Mouse (Mus musculus) CH12.LX (cell line): Measurements from ENCODE around the gene Sowahb. TPM values are rescaled to one million over a fixed set of nuclear protein-coding genes. Genes with fewer than 3 reads are reported as not detected.

Experiments
- DNase-seq: peaks from one replicate; pipeline ENCODE4 v3.0.0-alpha.2; 2013; ENCODE audit errors: extremely low read depth
- H3K27ac ChIP-seq: 2 replicates; pipeline ENCODE4 v1.5.1; 2012; ENCODE audit warnings: low read depth, mild to moderate bottlenecking, control low read depth, moderate library complexity; ENCODE audit not compliant: insufficient read depth
- H3K27me3 ChIP-seq: replicated peaks from 2 replicates; pipeline ENCODE3; 2012; ENCODE audit warnings: inconsistent platforms
- H3K36me3 ChIP-seq, 2 experiments: replicated peaks in 1 of 2; 2 replicates each; pipeline versions ENCODE3 to v1.6.1; 2012; ENCODE audit warnings: inconsistent platforms in 1 of 2, low read length in 1 of 2, mild to moderate bottlenecking in 1 of 2, mixed read lengths in 1 of 2, moderate library complexity in 1 of 2; ENCODE audit not compliant: control insufficient read depth in 1 of 2, insufficient read depth in 1 of 2
- H3K4me1 ChIP-seq, 2 experiments: 2 replicates each; pipeline ENCODE4 v1.6.1; 2012; ENCODE audit warnings: inconsistent platforms in 1 of 2, moderate library complexity in 1 of 2; ENCODE audit not compliant: insufficient read depth in 2 of 2, control insufficient read depth in 1 of 2
- H3K4me2 ChIP-seq: 2 replicates; pipeline ENCODE4 v1.6.1; 2012; ENCODE audit warnings: low read depth, mild to moderate bottlenecking, control low read depth; ENCODE audit not compliant: poor library complexity, insufficient read depth, severe bottlenecking
- H3K4me3 ChIP-seq, 3 experiments: fragments of 150-350 bp in 1 of 3; sonication (generic) in 1 of 3; replicated peaks in 1 of 3; 2 replicates each; pipeline versions ENCODE3 to v1.5.1; 2011 to 2012; ENCODE audit warnings: low read depth in 2 of 3, low read length in 2 of 3, mild to moderate bottlenecking in 2 of 3, moderate library complexity in 2 of 3, control low read depth in 1 of 3, improper control_type of control experiment in 1 of 3, inconsistent platforms in 1 of 3, mixed read lengths in 1 of 3; ENCODE audit not compliant: poor library complexity in 1 of 3
- H3K79me2 ChIP-seq: replicated peaks from 2 replicates; pipeline ENCODE4 v1.6.1; 2012; ENCODE audit warnings: mild to moderate bottlenecking, moderate library complexity; ENCODE audit not compliant: control insufficient read depth, poor library complexity, insufficient read depth, severe bottlenecking; ENCODE audit errors: extremely low read depth
- H3K9ac ChIP-seq: 2 replicates; pipeline ENCODE4 v1.6.1; 2012; ENCODE audit warnings: low read depth, mild to moderate bottlenecking, control low read depth, moderate library complexity; ENCODE audit not compliant: insufficient read depth
- H3K9me3 ChIP-seq: replicated peaks from 2 replicates; pipeline ENCODE3; 2012; ENCODE audit warnings: low read length, inconsistent platforms, mixed read lengths
- BHLHE40 ChIP-seq: IDR thresholded peaks from 2 replicates; pipeline ENCODE4 v1.6.1; 2011; ENCODE audit warnings: mild to moderate bottlenecking, low read depth, low read length, improper control_type of control experiment
- CHD1 ChIP-seq: IDR thresholded peaks from 2 replicates; pipeline ENCODE4 v1.6.1; 2012; ENCODE audit warnings: low read depth, low read length, improper control_type of control experiment, inconsistent platforms
- CHD2 ChIP-seq: IDR thresholded peaks from 2 replicates; pipeline ENCODE4 v1.6.1; 2011; ENCODE audit warnings: low read length, improper control_type of control experiment
- CTCF ChIP-seq, 2 experiments: IDR thresholded peaks in 1 of 2; conservative IDR thresholded peaks in 1 of 2; 2 replicates each; pipeline ENCODE4 v1.5.1; 2011 to 2012; ENCODE audit warnings: low read depth in 2 of 2, low read length in 2 of 2, improper control_type of control experiment in 1 of 2, inconsistent platforms in 1 of 2, mild to moderate bottlenecking in 1 of 2, moderate library complexity in 1 of 2
- ELF1 ChIP-seq: IDR thresholded peaks from 2 replicates; pipeline ENCODE4 v1.6.1; 2014; ENCODE audit warnings: low read depth, mild to moderate bottlenecking, inconsistent platforms, low read length, improper control_type of control experiment
- GABPA ChIP-seq: IDR thresholded peaks from 2 replicates; pipeline ENCODE4 v1.6.1; 2012; ENCODE audit warnings: low read depth, low read length, improper control_type of control experiment, inconsistent platforms; ENCODE audit not compliant: insufficient replicate concordance
- HCFC1 ChIP-seq: IDR thresholded peaks from 2 replicates; pipeline ENCODE4 v1.6.1; 2012; ENCODE audit warnings: low read depth, mild to moderate bottlenecking, inconsistent platforms, low read length, improper control_type of control experiment
- IRF4 ChIP-seq: IDR thresholded peaks from 2 replicates; pipeline ENCODE4 v1.6.1; 2014; ENCODE audit warnings: low read depth, mild to moderate bottlenecking, inconsistent platforms, low read length, improper control_type of control experiment
- JUND ChIP-seq: conservative IDR thresholded peaks from 2 replicates; pipeline ENCODE4 v1.6.1; 2011; ENCODE audit warnings: low read depth, low read length, improper control_type of control experiment
- KAT2A ChIP-seq: IDR thresholded peaks from 2 replicates; pipeline ENCODE4 v1.6.1; 2012; ENCODE audit warnings: low read length, improper control_type of control experiment, inconsistent platforms; ENCODE audit not compliant: insufficient replicate concordance
- MAFK ChIP-seq: IDR thresholded peaks from 2 replicates; pipeline ENCODE4 v1.6.1; 2011; ENCODE audit warnings: low read length, improper control_type of control experiment; ENCODE audit not compliant: insufficient replicate concordance
- MAX ChIP-seq: IDR thresholded peaks from 2 replicates; pipeline ENCODE4 v1.6.1; 2011; ENCODE audit warnings: low read length, improper control_type of control experiment
- MAZ ChIP-seq: IDR thresholded peaks from 2 replicates; pipeline ENCODE4 v1.6.1; 2012; ENCODE audit warnings: low read depth, mild to moderate bottlenecking, inconsistent platforms, low read length, improper control_type of control experiment, moderate library complexity
- MEF2A ChIP-seq: IDR thresholded peaks from 2 replicates; pipeline ENCODE4 v1.6.1; 2014; ENCODE audit warnings: low read depth, mild to moderate bottlenecking, inconsistent platforms, low read length, improper control_type of control experiment, borderline replicate concordance
- MXI1 ChIP-seq: IDR thresholded peaks from 2 replicates; pipeline ENCODE4 v1.6.1; 2011; ENCODE audit warnings: mild to moderate bottlenecking, low read depth, low read length, improper control_type of control experiment
- MYC ChIP-seq: IDR thresholded peaks from 2 replicates; pipeline ENCODE4 v1.6.1; 2011; ENCODE audit warnings: low read depth, mild to moderate bottlenecking, improper control_type of control experiment, low read length
- NELFE ChIP-seq: IDR thresholded peaks from 2 replicates; pipeline ENCODE4 v1.6.1; 2011; ENCODE audit warnings: low read depth, low read length, improper control_type of control experiment
- NRF1 ChIP-seq: IDR thresholded peaks from 2 replicates; pipeline ENCODE4 v1.6.1; 2014; ENCODE audit warnings: low read depth, mild to moderate bottlenecking, inconsistent platforms, low read length, improper control_type of control experiment, moderate library complexity
- POLR2A ChIP-seq: IDR thresholded peaks from 2 replicates; pipeline ENCODE4 v1.6.1; 2011; ENCODE audit warnings: low read depth, mild to moderate bottlenecking, improper control_type of control experiment, low read length
- POLR2AphosphoS2 ChIP-seq: IDR thresholded peaks from 2 replicates; pipeline ENCODE4 v1.6.1; 2011; ENCODE audit warnings: low read depth, low read length, improper control_type of control experiment
- RAD21 ChIP-seq: IDR thresholded peaks from 2 replicates; pipeline ENCODE4 v1.6.1; 2011; ENCODE audit warnings: low read depth, mild to moderate bottlenecking, low read length, improper control_type of control experiment, moderate library complexity
- RCOR1 ChIP-seq: conservative IDR thresholded peaks from 2 replicates; pipeline ENCODE4 v1.6.1; 2012; ENCODE audit warnings: low read depth, mild to moderate bottlenecking, inconsistent platforms, low read length, improper control_type of control experiment
- SIN3A ChIP-seq: IDR thresholded peaks from 2 replicates; pipeline ENCODE4 v1.6.1; 2012; ENCODE audit warnings: low read length, improper control_type of control experiment, inconsistent platforms
- TBP ChIP-seq: conservative IDR thresholded peaks from 2 replicates; pipeline ENCODE4 v1.6.1; 2011; ENCODE audit warnings: low read depth, low read length, improper control_type of control experiment
- TCF12 ChIP-seq: IDR thresholded peaks from 2 replicates; pipeline ENCODE4 v1.6.1; 2014; ENCODE audit warnings: low read depth, mild to moderate bottlenecking, inconsistent platforms, low read length, improper control_type of control experiment
- UBTF ChIP-seq: IDR thresholded peaks from 2 replicates; pipeline ENCODE4 v1.6.1; 2012; ENCODE audit warnings: low read depth, mild to moderate bottlenecking, inconsistent platforms, low read length, improper control_type of control experiment, moderate library complexity
- USF1 ChIP-seq: IDR thresholded peaks from 2 replicates; pipeline ENCODE4 v1.6.1; 2014; ENCODE audit warnings: low read depth, mild to moderate bottlenecking, inconsistent platforms, low read length, improper control_type of control experiment
- USF2 ChIP-seq: conservative IDR thresholded peaks from 2 replicates; pipeline ENCODE4 v1.6.1; 2011; ENCODE audit warnings: low read depth, low read length, improper control_type of control experiment
- ZKSCAN1 ChIP-seq: IDR thresholded peaks from 2 replicates; pipeline ENCODE4 v1.6.1; 2012; ENCODE audit warnings: low read depth, inconsistent platforms, low read length, improper control_type of control experiment, borderline replicate concordance
- ZMIZ1 ChIP-seq: IDR thresholded peaks from 2 replicates; pipeline ENCODE4 v1.6.1; 2012; ENCODE audit warnings: low read depth, mild to moderate bottlenecking, inconsistent platforms, low read length, improper control_type of control experiment
- ZNF384 ChIP-seq: IDR thresholded peaks from 2 replicates; pipeline ENCODE4 v1.6.1; 2012; ENCODE audit warnings: low read depth, low read length, improper control_type of control experiment, inconsistent platforms
- dilution Hi-C: fragments of 300-500 bp; cut with MboI; formaldehyde crosslinking; loops from 2 replicates; pipeline ENCODE4 v1.14.3; 2020; ENCODE audit warnings: low sequenced_read_pairs; ENCODE audit not compliant: extremely low pct_unique_long_range_greater_than_20kb, extremely low pct_ligation_motif_present
- in situ Hi-C: fragments of 300-500 bp; cut with MboI; formaldehyde crosslinking; loops from 3 replicates; pipeline ENCODE4 v1.14.3; 2019; ENCODE audit warnings: low sequenced_read_pairs, low pct_ligation_motif_present, low pct_unique_long_range_greater_than_20kb, mixed read lengths
- polyA plus RNA-seq: library from polyadenylated mRNA; unstranded; fragments of >175 nt; gene quantifications from 2 replicates; pipeline ENCODE4 v1.2.1, GENCODE M21; 2012; ENCODE audit warnings: low read depth; ENCODE audit not compliant: insufficient read length
- total RNA-seq, 2 experiments: library from RNA; depleted of rRNA; stranded (reverse); fragments of 300-350 nt in 1 of 2; fragments of >200 nt in 1 of 2; gene quantifications; 2 replicates each; pipeline ENCODE4 v1.2.3; 2012 to 2014

Sowahb gene
- total and polyA plus RNA-seq, 3 experiments, result not detected

- dilution Hi-C loops, result no loop called here
- Histone ChIP-seq H3K4me1 (peaks cover 6 to 47% of the 10 kb centered on the region in 2 experiments; a peak in 3 of 4 replicates), H3K27ac (peak within 1 kb of the TSS; percentile 53)
Measured at GRCm38 (mm10) chr5:93092857-93093622, 48.2 kb upstream of the Sowahb start, which contains the start of gene Sept11. Gene Sept11, plus strand, starts transcription at chr5:93093437.

GRCm38 (mm10) chr5:93092147-93092781, 47.4 kb upstream of the Sowahb start:
- Histone ChIP-seq H3K9me3 (no peaks in the 10 kb centered on the region), H3K9ac (peak overlapping the region; percentile 59), H3K36me3 (no peaks in the 10 kb centered on the region), H3K4me2 (peak overlapping the region; percentile 65), H3K79me2 (peaks cover 37% of the 10 kb centered on the region), H3K4me3 (peak overlapping the region; percentile 78 to 94 (median 86)), H3K27me3 (no peaks in the 10 kb centered on the region), H3K27ac (no peak overlapping the region), H3K4me1 (peaks cover 6 to 40% of the 10 kb centered on the region in 2 experiments; a peak in 3 of 4 replicates)
- DNase-seq, result no peak
- in situ Hi-C loops (loop anchor here (5.0 kb wide), 2 partner anchors 65 to 175 kb away; partner anchors contain the start of gene Ccng2), dilution Hi-C loops (no loop called here)
- TF ChIP-seq IRF4 (peak; percentile 44; the same call in 1 of the 2 replicates), BHLHE40 (peak; percentile 94), MYC (0 out of 2 replicates have a peak, but pooled peaks have one; percentile 25), GABPA (no peak), KAT2A (0 out of 2 replicates have a peak, but pooled peaks have one; percentile 15), CHD2 (peak; percentile 28; the same call in 1 of the 2 replicates), POLR2A (no peak), MAZ (0 out of 2 replicates have a peak, but pooled peaks have one; percentile 17), USF1 (peak; percentile 31), UBTF (no peak)

More at GRCm38 (mm10) chr5:93092857-93093622, 48.2 kb upstream of the Sowahb start, which contains the start of gene Sept11:
- Histone ChIP-seq H3K27me3 (no peaks in the 10 kb centered on the region), H3K4me3 (peak within 1 kb of the TSS; percentile 78 to 94 (median 86)), H3K4me2 (peak within 1 kb of the TSS; percentile 92), H3K79me2 (peaks cover 44% of the 10 kb centered on the region), H3K36me3 (no peaks in the 10 kb centered on the region)
- DNase-seq, result peak; percentile 78
- TF ChIP-seq POLR2AphosphoS2, result peak; percentile 75; the same call in 1 of the 2 replicates
- TF ChIP-seq NRF1, result peak; percentile 77
- TF ChIP-seq BHLHE40, result peak; percentile 70
- no peak for TF ChIP-seq USF2
- 0 out of 2 replicates have a peak, but pooled peaks have one; percentile 27 for TF ChIP-seq IRF4
- no peak for TF ChIP-seq JUND
- no peak for TF ChIP-seq ZKSCAN1
- TF ChIP-seq TBP, result peak; percentile 79
- TF ChIP-seq CTCF (conservative IDR thresholded peaks at IDR 0.05 in 1 of 2, IDR thresholded peaks at IDR 0.05 in 1 of 2; ENCODE audit: low read depth in 2 of 2, low read length in 2 of 2), result no peak
- peak; percentile 97 for TF ChIP-seq ZMIZ1
- TF ChIP-seq ELF1, result peak; percentile 45
- TF ChIP-seq RAD21, result no peak
- no peak for TF ChIP-seq ZNF384
- no peak for TF ChIP-seq MAFK
- 0 out of 2 replicates have a peak, but pooled peaks have one; percentile 33 for TF ChIP-seq MAZ
- TF ChIP-seq MAX, result peak; percentile 85
- no peak for TF ChIP-seq CHD2
- TF ChIP-seq POLR2A, result peak; percentile 92
- TF ChIP-seq TCF12, result peak; percentile 85
- TF ChIP-seq HCFC1, result peak; percentile 64
- TF ChIP-seq CHD1, result peak; percentile 100
- peak; percentile 94 for TF ChIP-seq NELFE
- TF ChIP-seq MEF2A, result no peak; the same call in 1 of the 2 replicates
- peak; percentile 76 for TF ChIP-seq MYC
- peak; percentile 80 for TF ChIP-seq SIN3A
- peak; percentile 85 for TF ChIP-seq MXI1
- no peak for TF ChIP-seq RCOR1
- TF ChIP-seq, all 38 proteins: peak for 17
- Histone ChIP-seq H3K9ac (peak within 1 kb of the TSS; percentile 90), H3K9me3 (no peaks in the 10 kb centered on the region)
- in situ Hi-C loops, result loop anchor here (5.0 kb wide), 2 partner anchors 64 to 174 kb away; partner anchors contain the start of gene Ccng2
